Mouse (Mus musculus) limb, embryonic 13.5 days (tissue): ENCODE measurements around the gene Ndufc1. TPM values are rescaled to one million over a fixed set of nuclear protein-coding genes. Genes with fewer than 3 reads are reported as not detected.
"Not testable (repeated sequence)": the region's sequence is repeated elsewhere in the genome, so short reads cannot be mapped to it uniquely, and the experiment has no call there.

Experiments used
- ATAC-seq: fragments of 200-750 bp; cut with Nextera tagmentation; 2 replicates; pipeline ENCODE4 v1.8.0; 2017; ENCODE audit warnings: low read depth, moderate number of reproducible peaks, moderate TSS enrichment; ENCODE audit not compliant: low FRiP score
- H3K27ac ChIP-seq: fragments of 300-500 bp; sonication (generic); 2 replicates; pipeline ENCODE4 v1.5.1; 2015; ENCODE audit warnings: inconsistent platforms, mild to moderate bottlenecking, moderate library complexity
- H3K27me3 ChIP-seq: fragments of 300-500 bp; sonication (generic); 2 replicates; pipeline ENCODE4 v1.6.1; 2015; ENCODE audit warnings: mild to moderate bottlenecking, inconsistent platforms
- H3K36me3 ChIP-seq: fragments of 300-500 bp; sonication (generic); 2 replicates; pipeline ENCODE4 v1.6.1; 2015; ENCODE audit warnings: inconsistent platforms, mild to moderate bottlenecking, moderate library complexity
- H3K4me1 ChIP-seq: fragments of 300-500 bp; sonication (generic); 2 replicates; pipeline ENCODE4 v1.6.1; 2015; ENCODE audit warnings: inconsistent platforms
- H3K4me2 ChIP-seq: fragments of 300-500 bp; sonication (generic); replicated peaks from 2 replicates; pipeline ENCODE4 v1.6.1; 2015; ENCODE audit warnings: inconsistent platforms, mild to moderate bottlenecking, moderate library complexity
- H3K4me3 ChIP-seq: fragments of 300-500 bp; sonication (generic); 2 replicates; pipeline ENCODE4 v1.5.1; 2015; ENCODE audit warnings: moderate library complexity, mild to moderate bottlenecking, inconsistent platforms
- H3K9ac ChIP-seq: fragments of 300-500 bp; sonication (generic); 2 replicates; pipeline ENCODE4 v1.6.1; 2015; ENCODE audit warnings: mild to moderate bottlenecking, inconsistent platforms
- H3K9me3 ChIP-seq: fragments of 300-500 bp; sonication (generic); 2 replicates; pipeline ENCODE4 v1.6.1; 2016; ENCODE audit warnings: inconsistent platforms
- WGBS: fragments of 180-500 bp; shearing (Covaris S2); methylation state at CpG from one replicate; pipeline ENCODE4 v1.1.7; 2015; 5-methylcytosine and 5-hydroxymethylcytosine counted together
- polyA plus RNA-seq: library from polyadenylated mRNA; unstranded; fragments of >200 nt; fragmentation: Nextera tagmentation; extraction: Ambion mirVana; gene quantifications from 2 replicates; pipeline ENCODE4 v1.2.1, GENCODE M21; 2015

Ndufc1 gene
- polyA plus RNA-seq, 1 experiment from 2014 or later = 645 TPM

GRCm38 (mm10) chr3:51413276-51413675, 4.5 kb upstream of the Ndufc1 start:
- H3K9me3 ChIP-seq = no peaks in the 10 kb centered on the region
- WGBS = 84% methylated on average over 1 of the region's 1 CpGs
- no peaks in the 10 kb centered on the region for H3K36me3 ChIP-seq
- no peak overlapping the region for H3K4me3 ChIP-seq
- no peak for ATAC-seq
- no peak overlapping the region for H3K9ac ChIP-seq
- no peak overlapping the region for H3K4me2 ChIP-seq
- no peak overlapping the region for H3K27ac ChIP-seq
- no peaks in the 10 kb centered on the region for H3K27me3 ChIP-seq
- peaks cover 24% of the 10 kb centered on the region for H3K4me1 ChIP-seq

GRCm38 (mm10) chr3:51412457-51412856, 3.7 kb upstream of the Ndufc1 start:
- no peak overlapping the region for H3K27ac ChIP-seq
- H3K4me3 ChIP-seq = no peak overlapping the region
- no peaks in the 10 kb centered on the region for H3K9me3 ChIP-seq
- 92% methylated on average over 7 of the region's 7 CpGs for WGBS
- no peak for ATAC-seq
- H3K4me2 ChIP-seq = no peak overlapping the region
- peaks cover 24% of the 10 kb centered on the region for H3K4me1 ChIP-seq
- no peaks in the 10 kb centered on the region for H3K27me3 ChIP-seq
- H3K9ac ChIP-seq = no peak overlapping the region
- H3K36me3 ChIP-seq = no peaks in the 10 kb centered on the region

GRCm38 (mm10) chr3:51407870-51408560, 773 bp downstream of the Ndufc1 start:
- no peaks in the 10 kb centered on the region for H3K9me3 ChIP-seq
- ATAC-seq = no peak
- no peaks in the 10 kb centered on the region for H3K27me3 ChIP-seq
- H3K4me1 ChIP-seq = peaks cover 10% of the 10 kb centered on the region
- peak overlapping the region; percentile 90 for H3K9ac ChIP-seq
- peak overlapping the region; percentile 78 for H3K4me2 ChIP-seq
- peaks cover 35% of the 10 kb centered on the region for H3K36me3 ChIP-seq
- peak overlapping the region; percentile 83 for H3K4me3 ChIP-seq
- H3K27ac ChIP-seq = peak overlapping the region; percentile 95
- WGBS = 18% methylated on average over 20 of the region's 20 CpGs

- Histone ChIP-seq H3K27ac (no peak overlapping the region), H3K4me1 (peaks cover 2% of the 10 kb centered on the region), H3K4me3 (no peak overlapping the region), H3K27me3 (peaks cover 13% of the 10 kb centered on the region), H3K36me3 (peaks cover 40% of the 10 kb centered on the region), H3K4me2 (no peak overlapping the region), H3K9ac (no peak overlapping the region), H3K9me3 (no peaks in the 10 kb centered on the region)
- ATAC-seq = no peak
- 96% methylated on average over 12 of the region's 12 CpGs for WGBS
These were observed 6.2 kb downstream of the Ndufc1 start for GRCm38 (mm10) chr3:51402628-51403027.

- H3K9ac ChIP-seq, H3K4me2 ChIP-seq, H3K4me3 ChIP-seq, ATAC-seq, H3K9me3 ChIP-seq, H3K4me1 ChIP-seq, H3K27ac ChIP-seq: not testable (repeated sequence)
- 73% methylated on average over 4 of the region's 4 CpGs for WGBS
- H3K27me3 ChIP-seq = peaks cover 18% of the 10 kb centered on the region
- H3K36me3 ChIP-seq = peaks cover 40% of the 10 kb centered on the region
These were observed 6.7 kb downstream of the Ndufc1 start for GRCm38 (mm10) chr3:51402054-51402453.

GRCm38 (mm10) chr3:51400682-51401081, 8.1 kb downstream of the Ndufc1 start:
- no peaks in the 10 kb centered on the region for H3K9me3 ChIP-seq
- H3K4me1 ChIP-seq = peaks cover 3% of the 10 kb centered on the region; the same call in 1 of the 2 replicates
- 83% methylated on average over 10 of the region's 10 CpGs for WGBS
- H3K9ac ChIP-seq = no peak overlapping the region
- peaks cover 28% of the 10 kb centered on the region for H3K36me3 ChIP-seq
- ATAC-seq = no peak
- H3K27ac ChIP-seq = no peak overlapping the region
- H3K4me3 ChIP-seq = no peak overlapping the region
- H3K4me2 ChIP-seq = no peak overlapping the region
- H3K27me3 ChIP-seq = peaks cover 32% of the 10 kb centered on the region

- Histone ChIP-seq H3K4me2 (no peak overlapping the region), H3K9ac (no peak overlapping the region), H3K27me3 (peaks cover 37% of the 10 kb centered on the region), H3K4me3 (no peak overlapping the region), H3K27ac (no peak overlapping the region), H3K4me1 (peaks cover 3% of the 10 kb centered on the region; the same call in 1 of the 2 replicates), H3K9me3 (no peaks in the 10 kb centered on the region), H3K36me3 (peaks cover 20% of the 10 kb centered on the region)
- WGBS = 62% methylated on average over 4 of the region's 4 CpGs
- no peak for ATAC-seq
These were observed 9.3 kb downstream of the Ndufc1 start for GRCm38 (mm10) chr3:51399531-51399930.

GRCm38 (mm10) chr3:51398667-51399066, 10.1 kb downstream of the Ndufc1 start:
- H3K27ac ChIP-seq = no peak overlapping the region
- no peak overlapping the region for H3K9ac ChIP-seq
- no peak overlapping the region for H3K4me2 ChIP-seq
- H3K4me3 ChIP-seq = no peak overlapping the region
- no peak for ATAC-seq
- peaks cover 3% of the 10 kb centered on the region; the same call in 1 of the 2 replicates for H3K4me1 ChIP-seq
- peaks cover 37% of the 10 kb centered on the region for H3K27me3 ChIP-seq
- no peaks in the 10 kb centered on the region for H3K9me3 ChIP-seq
- peaks cover 12% of the 10 kb centered on the region for H3K36me3 ChIP-seq
- WGBS = 16% methylated on average over 3 of the region's 3 CpGs

- H3K9ac ChIP-seq = no peak overlapping the region
- H3K27me3 ChIP-seq = peaks cover 37% of the 10 kb centered on the region
- 57% methylated on average over 15 of the region's 15 CpGs for WGBS
- no peak for ATAC-seq
- H3K4me3 ChIP-seq = no peak overlapping the region
- no peak overlapping the region for H3K4me2 ChIP-seq
- peaks cover 3% of the 10 kb centered on the region; the same call in 1 of the 2 replicates for H3K36me3 ChIP-seq
- H3K9me3 ChIP-seq = no peaks in the 10 kb centered on the region
- H3K27ac ChIP-seq = no peak overlapping the region
- peaks cover 3% of the 10 kb centered on the region; the same call in 1 of the 2 replicates for H3K4me1 ChIP-seq
These were observed 11.0 kb downstream of the Ndufc1 start for GRCm38 (mm10) chr3:51397700-51398299.

GRCm38 (mm10) chr3:51396219-51397068, 12.3 kb downstream of the Ndufc1 start, which contains the start of gene Mgarp:
Gene Mgarp, minus strand, starts transcription at chr3:51396738.
- H3K4me2 ChIP-seq = peak within 1 kb of the TSS; percentile 77
- peaks cover 37% of the 10 kb centered on the region for H3K27me3 ChIP-seq
- H3K4me1 ChIP-seq = peaks cover 3% of the 10 kb centered on the region; the same call in 1 of the 2 replicates
- H3K36me3 ChIP-seq = no peaks in the 10 kb centered on the region
- H3K27ac ChIP-seq = no peak within 1 kb of the TSS
- peak within 1 kb of the TSS; percentile 66 for H3K9ac ChIP-seq
- H3K4me3 ChIP-seq = peak within 1 kb of the TSS; percentile 54
- 2% methylated on average over 41 of the region's 41 CpGs for WGBS
- peak; percentile 62 for ATAC-seq
- H3K9me3 ChIP-seq = no peaks in the 10 kb centered on the region

- 23% methylated on average over 19 of the region's 19 CpGs for WGBS
- Histone ChIP-seq H3K4me1 (peaks cover 3% of the 10 kb centered on the region; the same call in 1 of the 2 replicates), H3K4me2 (peak overlapping the region; percentile 77), H3K9me3 (no peaks in the 10 kb centered on the region), H3K27ac (no peak overlapping the region), H3K27me3 (peaks cover 37% of the 10 kb centered on the region), H3K36me3 (no peaks in the 10 kb centered on the region), H3K4me3 (peak overlapping the region; percentile 54; the same call in 1 of the 2 replicates), H3K9ac (no peak overlapping the region)
- no peak for ATAC-seq
These were observed 13.2 kb downstream of the Ndufc1 start for GRCm38 (mm10) chr3:51395461-51396145.
